Mouse (Mus musculus): Measurements from ENCODE around the gene Pafah1b1.
A peak's percentile ranks its signal among the peaks of the same experiment; 100 is the strongest.

Pafah1b1 gene

GRCm38 (mm10) chr11:74664906-74665305 lies 59.6 kb downstream of the Pafah1b1 start:
- peak in 1 of 2 experiments; percentile 40 for DNase-seq (ENCODE audit: inconsistent age in 2 of 2, low spot score in 1 of 2)

GRCm38 (mm10) chr11:74664279-74664678 lies 60.2 kb downstream of the Pafah1b1 start:
- DNase-seq (ENCODE audit: inconsistent age in 2 of 2, low spot score in 1 of 2), result peak in 1 of 2 experiments; percentile 26

- no peak for DNase-seq (ENCODE audit: inconsistent age in 2 of 2, low spot score in 1 of 2)
Observed at GRCm38 (mm10) chr11:74662221-74662620, 62.2 kb downstream of the Pafah1b1 start.

- DNase-seq (ENCODE audit: inconsistent age in 2 of 2, low spot score in 1 of 2), result no peak
Observed at GRCm38 (mm10) chr11:74661641-74662040, 62.8 kb downstream of the Pafah1b1 start.

- no peak for DNase-seq (ENCODE audit: inconsistent age in 2 of 2, low spot score in 1 of 2)
Observed at GRCm38 (mm10) chr11:74660336-74660735, 64.1 kb downstream of the Pafah1b1 start.

GRCm38 (mm10) chr11:74655941-74656340 lies 68.5 kb downstream of the Pafah1b1 start:
- DNase-seq (ENCODE audit: inconsistent age in 2 of 2, low spot score in 1 of 2), result peak; percentile 72 to 91

- DNase-seq (ENCODE audit: inconsistent age in 2 of 2, low spot score in 1 of 2), result peak; percentile 79 to 87
Observed at GRCm38 (mm10) chr11:74653385-74653784, 71.1 kb downstream of the Pafah1b1 start.

- DNase-seq (ENCODE audit: inconsistent age in 2 of 2, low spot score in 1 of 2), result peak; percentile 74 to 90
Observed at GRCm38 (mm10) chr11:74652791-74653191, 71.7 kb downstream of the Pafah1b1 start.

- DNase-seq (ENCODE audit: inconsistent age in 2 of 2, low spot score in 1 of 2), result peak; percentile 67 to 85
Observed at GRCm38 (mm10) chr11:74650576-74651100, 73.8 kb downstream of the Pafah1b1 start.

- DNase-seq (ENCODE audit: inconsistent age in 2 of 2, low spot score in 1 of 2), result peak; percentile 80 to 88
Observed at GRCm38 (mm10) chr11:74649647-74650551, 74.6 kb downstream of the Pafah1b1 start.

- DNase-seq (ENCODE audit: inconsistent age in 2 of 2, low spot score in 1 of 2), result peak; percentile 99 to 100
Observed at GRCm38 (mm10) chr11:74649095-74649646, 75.3 kb downstream of the Pafah1b1 start, which contains the start of gene Cluh. Gene Cluh (plus strand): TSS chr11:74649495.

GRCm38 (mm10) chr11:74648676-74649075 lies 75.8 kb downstream of the Pafah1b1 start:
- DNase-seq (ENCODE audit: inconsistent age in 2 of 2, low spot score in 1 of 2), result no peak

GRCm38 (mm10) chr11:74647966-74648365 lies 76.5 kb downstream of the Pafah1b1 start:
- peak in 1 of 2 experiments; percentile 68 for DNase-seq (ENCODE audit: inconsistent age in 2 of 2, low spot score in 1 of 2)

- peak in 1 of 2 experiments; percentile 64 for DNase-seq (ENCODE audit: inconsistent age in 2 of 2, low spot score in 1 of 2)
Observed at GRCm38 (mm10) chr11:74639628-74640027, 84.8 kb downstream of the Pafah1b1 start.

- peak in 1 of 2 experiments; percentile 74 for DNase-seq (ENCODE audit: inconsistent age in 2 of 2, low spot score in 1 of 2)
Observed at GRCm38 (mm10) chr11:74638791-74639411, 85.6 kb downstream of the Pafah1b1 start.

- DNase-seq (ENCODE audit: inconsistent age in 2 of 2, low spot score in 1 of 2), result peak; percentile 91 to 96
Observed at GRCm38 (mm10) chr11:74637971-74638790, 86.3 kb downstream of the Pafah1b1 start.

- DNase-seq (ENCODE audit: inconsistent age in 2 of 2, low spot score in 1 of 2), result no peak
Observed at GRCm38 (mm10) chr11:74637486-74637885, 87.0 kb downstream of the Pafah1b1 start.

GRCm38 (mm10) chr11:74634490-74635275 lies 89.8 kb downstream of the Pafah1b1 start:
- DNase-seq (ENCODE audit: inconsistent age in 2 of 2, low spot score in 1 of 2), result peak; percentile 63 to 90

- DNase-seq (ENCODE audit: inconsistent age in 2 of 2, low spot score in 1 of 2), result no peak
Observed at GRCm38 (mm10) chr11:74631880-74632789, 92.3 kb downstream of the Pafah1b1 start.

Data from adrenal gland, adult (tissue).